Mouse (Mus musculus): ENCODE measurements at regions not wholly inside any gene's neighbourhood (a gene's known extent, or its start where the extent isn't known, plus 50 kb on each side); places are given as distances from the start of the nearest gene placed in this dataset.

- no peak for TF ChIP-seq CTCF (IDR thresholded peaks at IDR 0.05; ENCODE audit: control insufficient read depth, insufficient read depth, low read length)
- no peak for TF ChIP-seq POLR2A (IDR thresholded peaks at IDR 0.05; ENCODE audit: borderline replicate concordance, control insufficient read depth, low read depth, low read length)
Observed at GRCm38 (mm10) chr13:112185116-112185515, 103.1 kb upstream of the Ankrd55 start.
